Mouse (Mus musculus) E14TG2a.4 (cell line): ENCODE measurements at regions not wholly inside any gene's neighbourhood (a gene's known extent, or its start where the extent isn't known, plus 50 kb on each side); places are given as distances from the start of the nearest gene placed in this dataset.

Source experiments
- H3K27me3 ChIP-seq: 2 replicates; pipeline ENCODE4 v1.6.1; 2014; ENCODE audit warnings: low read length, control low read depth; ENCODE audit not compliant: insufficient read depth
- H3K36me3 ChIP-seq: 2 replicates; pipeline ENCODE4 v1.6.1; 2014; ENCODE audit warnings: low read length, control low read depth; ENCODE audit not compliant: insufficient read depth
- H3K4me1 ChIP-seq: replicated peaks from 2 replicates; pipeline ENCODE4 v1.6.1; 2014; ENCODE audit warnings: low read depth, low read length, control low read depth
- H3K4me3 ChIP-seq: replicated peaks from 2 replicates; pipeline ENCODE4 v1.5.1; 2014; ENCODE audit warnings: mild to moderate bottlenecking, low read length
- H3K9me3 ChIP-seq: 2 replicates; pipeline ENCODE4 v1.6.1; 2014; ENCODE audit warnings: low read length, control low read depth
- CTCF ChIP-seq: conservative IDR thresholded peaks from 2 replicates; pipeline ENCODE4 v1.5.1; 2014; ENCODE audit warnings: low read length
- NANOG ChIP-seq: IDR thresholded peaks from 2 replicates; pipeline ENCODE4 v1.6.1; 2014; ENCODE audit warnings: borderline replicate concordance, low read length, mixed read lengths
- POU5F1 ChIP-seq: IDR thresholded peaks from 2 replicates; pipeline ENCODE4 v1.6.1; 2014; ENCODE audit warnings: low read length, borderline replicate concordance

GRCm38 (mm10) chr7:118303921-118304320, 60.5 kb upstream of the Smg1 start:
- Histone ChIP-seq H3K27me3 (no peaks in the 10 kb centered on the region), H3K36me3 (no peaks in the 10 kb centered on the region), H3K4me1 (peaks cover 3% of the 10 kb centered on the region; the same call in 1 of the 2 replicates), H3K9me3 (no peaks in the 10 kb centered on the region), H3K4me3 (no peak overlapping the region)
- TF ChIP-seq POU5F1 (no peak), CTCF (no peak), NANOG (no peak)

GRCm38 (mm10) chr7:118300678-118301342, 57.3 kb upstream of the Smg1 start:
- Histone ChIP-seq H3K4me3 (no peak overlapping the region), H3K36me3 (no peaks in the 10 kb centered on the region), H3K9me3 (peaks cover under 1% of the 10 kb centered on the region; the same call in 1 of the 2 replicates), H3K27me3 (no peaks in the 10 kb centered on the region), H3K4me1 (peaks cover 14% of the 10 kb centered on the region)
- no peak for TF ChIP-seq CTCF
- TF ChIP-seq POU5F1: no peak
- TF ChIP-seq NANOG: no peak

- Histone ChIP-seq H3K4me1 (peaks cover 15% of the 10 kb centered on the region), H3K9me3 (peaks cover 32% of the 10 kb centered on the region), H3K36me3 (no peaks in the 10 kb centered on the region), H3K27me3 (no peaks in the 10 kb centered on the region), H3K4me3 (0 out of 2 replicates have a peak overlapping the region, but pooled peaks have one; percentile 24)
- TF ChIP-seq POU5F1 (no peak), CTCF (peak; percentile 87)
Observed at GRCm38 (mm10) chr7:118297613-118298012, 54.1 kb upstream of the Smg1 start.

GRCm38 (mm10) chr7:118296856-118297518, 53.5 kb upstream of the Smg1 start:
- Histone ChIP-seq H3K27me3 (no peaks in the 10 kb centered on the region), H3K9me3 (peaks cover 32% of the 10 kb centered on the region), H3K36me3 (no peaks in the 10 kb centered on the region), H3K4me3 (peak overlapping the region; percentile 24; the same call in 1 of the 2 replicates), H3K4me1 (peaks cover 15% of the 10 kb centered on the region)
- TF ChIP-seq POU5F1 (no peak), NANOG (no peak), CTCF (no peak)

GRCm38 (mm10) chr7:118295855-118296254, 52.4 kb upstream of the Smg1 start:
- no peaks in the 10 kb centered on the region for H3K36me3 ChIP-seq
- H3K9me3 ChIP-seq: peaks cover 32% of the 10 kb centered on the region
- no peak overlapping the region for H3K4me3 ChIP-seq
- no peak for TF ChIP-seq POU5F1
- no peak for TF ChIP-seq CTCF
- no peak for TF ChIP-seq NANOG
- peaks cover 15% of the 10 kb centered on the region for H3K4me1 ChIP-seq
- no peaks in the 10 kb centered on the region for H3K27me3 ChIP-seq

- TF ChIP-seq CTCF (peak; percentile 63), POU5F1 (no peak), NANOG (no peak)
- Histone ChIP-seq H3K9me3 (peaks cover 32% of the 10 kb centered on the region), H3K27me3 (no peaks in the 10 kb centered on the region), H3K36me3 (no peaks in the 10 kb centered on the region), H3K4me1 (peaks cover 15% of the 10 kb centered on the region), H3K4me3 (no peak overlapping the region)
Observed at GRCm38 (mm10) chr7:118295275-118295674, 51.8 kb upstream of the Smg1 start.

GRCm38 (mm10) chr7:118294637-118295036, 51.2 kb upstream of the Smg1 start:
- no peaks in the 10 kb centered on the region for H3K36me3 ChIP-seq
- TF ChIP-seq POU5F1 (no peak), NANOG (no peak), CTCF (no peak)
- no peak overlapping the region for H3K4me3 ChIP-seq
- peaks cover 15% of the 10 kb centered on the region for H3K4me1 ChIP-seq
- no peaks in the 10 kb centered on the region for H3K27me3 ChIP-seq
- H3K9me3 ChIP-seq: peaks cover 32% of the 10 kb centered on the region
